Mouse (Mus musculus) forebrain, embryonic 11.5 days (tissue): ENCODE measurements at regions not wholly inside any gene's neighbourhood (a gene's known extent, or its start where the extent isn't known, plus 50 kb on each side); places are given as distances from the start of the nearest gene placed in this dataset.

ENCODE experiments used
- ATAC-seq: fragments of 200-750 bp; cut with Nextera tagmentation; replicated peaks from 2 replicates; pipeline ENCODE4 v1.8.0; 2017; ENCODE audit warnings: moderate TSS enrichment; ENCODE audit not compliant: low FRiP score
- DNase-seq: peaks from one replicate; pipeline ENCODE4 v3.0.0-alpha.2; 2017; ENCODE audit warnings: low spot score
- H3K27ac ChIP-seq: fragments of 300-500 bp; sonication (generic); 2 replicates; pipeline ENCODE4 v1.5.1; 2014; ENCODE audit warnings: low read depth, low read length
- H3K27me3 ChIP-seq: fragments of 300-500 bp; sonication (generic); 2 replicates; pipeline ENCODE4 v1.6.1; 2014; ENCODE audit warnings: mild to moderate bottlenecking, low read length, mixed read lengths; ENCODE audit not compliant: control insufficient read depth, insufficient read depth
- H3K36me3 ChIP-seq: fragments of 300-500 bp; sonication (generic); 2 replicates; pipeline ENCODE4 v1.6.1; 2014; ENCODE audit warnings: mild to moderate bottlenecking, low read length, moderate library complexity, mixed read lengths; ENCODE audit not compliant: control insufficient read depth, insufficient read depth
- H3K4me1 ChIP-seq: fragments of 300-500 bp; sonication (generic); replicated peaks from 2 replicates; pipeline ENCODE4 v1.6.1; 2014; ENCODE audit warnings: low read length, mixed read lengths; ENCODE audit not compliant: control insufficient read depth, insufficient read depth
- H3K4me2 ChIP-seq: fragments of 300-500 bp; sonication (generic); 2 replicates; pipeline ENCODE4 v1.6.1; 2014; ENCODE audit warnings: low read depth, mild to moderate bottlenecking, low read length, moderate library complexity, mixed read lengths; ENCODE audit not compliant: severe bottlenecking
- H3K4me3 ChIP-seq: fragments of 300-500 bp; sonication (generic); 2 replicates; pipeline ENCODE4 v1.5.1; 2014; ENCODE audit warnings: low read depth, low read length
- H3K9ac ChIP-seq: fragments of 300-500 bp; sonication (generic); 2 replicates; pipeline ENCODE4 v1.6.1; 2014; ENCODE audit warnings: low read length
- H3K9me3 ChIP-seq: fragments of 300-500 bp; sonication (generic); 2 replicates; pipeline ENCODE4 v1.6.1; 2016; ENCODE audit warnings: low read length, mixed read lengths; ENCODE audit not compliant: control insufficient read depth
- WGBS: fragments of 180-500 bp; shearing (Covaris S2); extraction: QIAGEN DNeasy Blood & Tissue Kit; methylation state at CpG from one replicate; pipeline ENCODE4 v1.1.7; 2014; 5-methylcytosine and 5-hydroxymethylcytosine counted together

GRCm38 (mm10) chr9:30101942-30102341, 139.0 kb upstream of the Ntm start:
- Histone ChIP-seq H3K9ac (no peak overlapping the region), H3K4me1 (no peaks in the 10 kb centered on the region), H3K9me3 (no peaks in the 10 kb centered on the region), H3K4me2 (no peak overlapping the region), H3K4me3 (no peak overlapping the region), H3K27ac (no peak overlapping the region), H3K36me3 (no peaks in the 10 kb centered on the region), H3K27me3 (no peaks in the 10 kb centered on the region)
- DNase-seq (no peak), ATAC-seq (no peak)
- WGBS = 40% methylated on average over 6 of the region's 6 CpGs

GRCm38 (mm10) chr9:30122371-30122770, 159.4 kb upstream of the Ntm start:
- whole genome bisulfite sequencing = 90% methylated on average over 3 of the region's 3 CpGs
- Histone ChIP-seq H3K9me3 (no peaks in the 10 kb centered on the region), H3K27me3 (no peaks in the 10 kb centered on the region), H3K4me3 (no peak overlapping the region), H3K4me1 (no peaks in the 10 kb centered on the region), H3K4me2 (no peak overlapping the region), H3K36me3 (no peaks in the 10 kb centered on the region), H3K9ac (no peak overlapping the region), H3K27ac (no peak overlapping the region)
- DNase-seq = no peak
- ATAC-seq = no peak

GRCm38 (mm10) chr9:30129151-30129550, 166.2 kb upstream of the Ntm start:
- Histone ChIP-seq H3K4me3 (no peak overlapping the region), H3K36me3 (no peaks in the 10 kb centered on the region), H3K9ac (no peak overlapping the region), H3K4me1 (no peaks in the 10 kb centered on the region), H3K27ac (no peak overlapping the region), H3K9me3 (no peaks in the 10 kb centered on the region), H3K4me2 (no peak overlapping the region), H3K27me3 (no peaks in the 10 kb centered on the region)
- ATAC-seq (no peak), DNase-seq (no peak)
- 78% methylated on average over 6 of the region's 6 CpGs for WGBS

GRCm38 (mm10) chr9:30131626-30132025, 168.7 kb upstream of the Ntm start:
- Histone ChIP-seq H3K4me1 (no peaks in the 10 kb centered on the region), H3K27me3 (no peaks in the 10 kb centered on the region), H3K4me2 (no peak overlapping the region), H3K4me3 (no peak overlapping the region), H3K9me3 (no peaks in the 10 kb centered on the region), H3K9ac (no peak overlapping the region), H3K27ac (no peak overlapping the region), H3K36me3 (no peaks in the 10 kb centered on the region)
- 90% methylated on average over 2 of the region's 2 CpGs for WGBS
- DNase-seq (no peak), ATAC-seq (no peak)

- Histone ChIP-seq H3K4me3 (no peak overlapping the region), H3K4me2 (no peak overlapping the region), H3K9ac (no peak overlapping the region), H3K27ac (no peak overlapping the region), H3K4me1 (no peaks in the 10 kb centered on the region), H3K27me3 (no peaks in the 10 kb centered on the region), H3K9me3 (no peaks in the 10 kb centered on the region), H3K36me3 (no peaks in the 10 kb centered on the region)
- DNase-seq = no peak
- 65% methylated on average over 3 of the region's 3 CpGs for WGBS
- no peak for ATAC-seq
These were observed 171.4 kb upstream of the Ntm start for GRCm38 (mm10) chr9:30134303-30134702.

GRCm38 (mm10) chr9:30137611-30138287, 174.8 kb upstream of the Ntm start:
- no peaks in the 10 kb centered on the region for H3K9me3 ChIP-seq
- WGBS = 30% methylated on average over 14 of the region's 14 CpGs
- H3K27ac ChIP-seq = no peak overlapping the region
- no peaks in the 10 kb centered on the region for H3K27me3 ChIP-seq
- no peaks in the 10 kb centered on the region for H3K4me1 ChIP-seq
- no peak overlapping the region for H3K4me2 ChIP-seq
- DNase-seq (peak; percentile 89), ATAC-seq (peak; percentile 75)
- no peak overlapping the region for H3K9ac ChIP-seq
- no peak overlapping the region for H3K4me3 ChIP-seq
- no peaks in the 10 kb centered on the region for H3K36me3 ChIP-seq

GRCm38 (mm10) chr9:30140188-30140587, 177.2 kb upstream of the Ntm start:
- Histone ChIP-seq H3K36me3 (no peaks in the 10 kb centered on the region), H3K9me3 (no peaks in the 10 kb centered on the region), H3K9ac (no peak overlapping the region), H3K4me3 (no peak overlapping the region), H3K27me3 (no peaks in the 10 kb centered on the region), H3K27ac (no peak overlapping the region), H3K4me1 (no peaks in the 10 kb centered on the region), H3K4me2 (no peak overlapping the region)
- ATAC-seq (no peak), DNase-seq (no peak)
- 73% methylated on average over 3 of the region's 3 CpGs for WGBS

GRCm38 (mm10) chr9:30141186-30141585, 178.2 kb upstream of the Ntm start:
- no peaks in the 10 kb centered on the region for H3K4me1 ChIP-seq
- 84% methylated on average over 3 of the region's 3 CpGs for WGBS

GRCm38 (mm10) chr9:30142806-30143458, 180.0 kb upstream of the Ntm start:
- H3K9ac ChIP-seq = no peak overlapping the region
- ATAC-seq (no peak), DNase-seq (no peak)
- H3K4me1 ChIP-seq = no peaks in the 10 kb centered on the region
- H3K36me3 ChIP-seq = no peaks in the 10 kb centered on the region
- H3K4me3 ChIP-seq = no peak overlapping the region
- H3K27ac ChIP-seq = no peak overlapping the region
- no peaks in the 10 kb centered on the region for H3K9me3 ChIP-seq
- 89% methylated on average over 10 of the region's 10 CpGs for WGBS
- no peak overlapping the region for H3K4me2 ChIP-seq
- H3K27me3 ChIP-seq = no peaks in the 10 kb centered on the region

More at GRCm38 (mm10) chr9:30141186-30141585, 178.2 kb upstream of the Ntm start:
- Histone ChIP-seq H3K4me2 (no peak overlapping the region), H3K9ac (no peak overlapping the region), H3K4me3 (no peak overlapping the region), H3K27me3 (no peaks in the 10 kb centered on the region), H3K27ac (no peak overlapping the region), H3K36me3 (no peaks in the 10 kb centered on the region), H3K9me3 (no peaks in the 10 kb centered on the region)
- DNase-seq (no peak), ATAC-seq (no peak)
